Mouse (Mus musculus) G1E (cell line): Measurements from ENCODE around the gene Aven.

Experiments used
- GATA1 ChIP-seq: IDR thresholded peaks from 2 replicates; pipeline ENCODE4 v1.6.1; 2012; ENCODE audit warnings: borderline replicate concordance, low read length, inconsistent platforms, mixed read lengths
- POLR2AphosphoS5 ChIP-seq: IDR thresholded peaks from 2 replicates; pipeline ENCODE4 v1.6.1; 2012; ENCODE audit warnings: low read depth, low read length, inconsistent platforms; ENCODE audit not compliant: insufficient replicate concordance

- TF ChIP-seq GATA1 = no peak
- no peak for TF ChIP-seq POLR2AphosphoS5
These were observed 5.1 kb downstream of the Aven start for GRCm38 (mm10) chr2:112497851-112498250.
